Mouse (Mus musculus) heart, postnatal 10 days (tissue): ENCODE results near the gene Ints3. TPM values are rescaled to one million over a fixed set of nuclear protein-coding genes. Genes with fewer than 3 reads are reported as not detected.

ENCODE experiments used
- DNase-seq, 2 experiments: peaks; one replicate each; pipeline ENCODE4 v3.0.0; 2021
- intact Hi-C: fragments of 180-260 bp; cut with DNase I; formaldehyde crosslinking; loops from one replicate; pipeline ENCODE4 v1.15.1; 2025
- total RNA-seq, 2 experiments: library from RNA; stranded (reverse); gene quantifications; 2 replicates each; pipeline ENCODE4 v1.2.3; 2021

Ints3 gene
- 10 to 100 TPM; 24.4 to 28.3 TPM for total RNA-seq

GRCm38 (mm10) chr3:90433381-90434020 lies at the start of gene Ints3:
Gene Ints3, minus strand, starts transcription at chr3:90433622.
- intact Hi-C loops: loop anchor here (1.0 to 5.0 kb wide), 2 partner anchors 13 to 34 kb away; partner anchors contain the start of gene Npr1
- peak; percentile 100 for DNase-seq

DNA sequence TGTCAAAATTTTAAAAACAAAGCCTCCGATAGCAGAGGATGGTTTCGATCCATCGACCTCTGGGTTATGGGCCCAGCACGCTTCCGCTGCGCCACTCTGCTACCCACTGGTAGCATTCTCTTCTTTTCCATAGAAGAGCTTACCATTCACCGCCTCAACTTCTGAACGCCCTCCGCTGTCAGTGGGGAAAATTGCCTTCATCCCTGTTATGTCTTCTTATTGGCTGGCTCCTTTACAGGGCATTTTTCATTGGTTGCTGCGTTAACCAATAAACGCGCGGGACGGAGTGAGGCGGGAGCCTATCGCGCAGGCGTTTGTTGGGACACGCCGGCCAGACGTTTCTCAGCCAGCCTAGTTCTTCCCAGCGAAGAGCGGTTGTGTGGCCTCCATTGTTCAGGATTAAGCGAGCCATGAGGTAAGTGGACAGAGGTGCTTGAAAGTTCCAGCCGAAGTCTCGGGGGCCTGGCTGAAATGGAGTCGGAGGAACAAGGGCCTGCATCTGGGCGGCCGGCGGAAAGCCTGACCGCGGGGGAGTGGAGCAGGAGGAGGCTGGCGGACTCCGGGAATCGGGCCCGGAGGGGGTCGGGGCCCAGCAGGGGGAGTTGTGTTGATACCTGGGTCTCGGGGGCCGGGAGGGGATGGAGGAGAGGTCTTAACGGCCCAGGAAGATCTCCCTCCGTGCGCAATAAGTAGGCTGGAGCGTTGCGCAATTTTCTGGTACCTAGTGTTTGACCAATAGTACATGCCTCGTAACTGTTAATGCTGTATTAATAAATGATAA lies 42.6 kb upstream of the Ints3 start, which contains the start of gene Ilf2:
TSS of gene Ilf2 (plus strand) at position 296 of the 781 bp plus-strand sequence.
- intact Hi-C loops: no loop called here
- DNase-seq: peak; percentile 97 to 98

DNA sequence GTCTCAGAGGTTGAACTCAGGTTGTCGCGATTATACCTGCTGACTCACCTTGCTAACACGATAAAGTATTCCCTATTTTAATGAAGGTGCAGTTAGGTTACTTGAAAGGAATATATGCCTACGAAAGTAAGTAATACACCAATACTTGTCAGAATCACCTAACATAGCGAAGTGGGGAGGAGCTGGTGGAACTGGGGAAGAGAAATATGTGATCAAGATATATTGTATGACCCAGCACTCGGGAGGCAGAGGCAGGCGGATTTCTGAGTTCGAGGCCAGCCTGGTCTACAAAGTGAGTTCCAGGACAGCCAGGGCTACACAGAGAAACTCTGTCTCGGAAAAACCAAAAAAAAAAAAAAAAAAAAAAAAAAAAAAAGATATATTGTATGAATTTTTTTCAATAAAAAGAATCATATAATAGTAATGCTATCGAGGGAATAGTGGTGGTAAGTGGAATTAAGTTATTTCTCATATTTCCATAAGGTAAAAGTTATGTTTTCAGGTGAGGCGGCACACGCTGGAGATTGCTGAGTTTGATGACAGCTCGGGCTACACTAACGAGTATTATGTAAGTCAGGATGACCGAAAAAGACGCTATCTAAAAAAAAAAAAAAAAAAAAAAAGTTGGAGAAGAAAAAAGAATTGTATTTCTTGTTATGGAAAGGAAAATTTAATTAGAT lies 41.9 kb upstream of the Ints3 start:
- DNase-seq: peak in 1 of 2 experiments; percentile 12
- intact Hi-C loops: no loop called here

- DNase-seq: peak; percentile 50 to 65
- intact Hi-C loops: no loop called here
Observed at GRCm38 (mm10) chr3:90472213-90472612, 38.8 kb upstream of the Ints3 start.

GRCm38 (mm10) chr3:90467618-90468300 lies 34.3 kb upstream of the Ints3 start:
- intact Hi-C loops: loop anchor here (5.0 kb wide), 1 partner anchor 35 kb away; the partner anchor contains the start of gene Ints3
- DNase-seq: no peak

- peak; percentile 82 to 85 for DNase-seq
- intact Hi-C loops: loop anchor here (1.0 to 5.0 kb wide), 2 partner anchors 34 to 54 kb away; partner anchors contain the start of gene Ints3
Observed at GRCm38 (mm10) chr3:90466311-90466766, 32.9 kb upstream of the Ints3 start.

DNA sequence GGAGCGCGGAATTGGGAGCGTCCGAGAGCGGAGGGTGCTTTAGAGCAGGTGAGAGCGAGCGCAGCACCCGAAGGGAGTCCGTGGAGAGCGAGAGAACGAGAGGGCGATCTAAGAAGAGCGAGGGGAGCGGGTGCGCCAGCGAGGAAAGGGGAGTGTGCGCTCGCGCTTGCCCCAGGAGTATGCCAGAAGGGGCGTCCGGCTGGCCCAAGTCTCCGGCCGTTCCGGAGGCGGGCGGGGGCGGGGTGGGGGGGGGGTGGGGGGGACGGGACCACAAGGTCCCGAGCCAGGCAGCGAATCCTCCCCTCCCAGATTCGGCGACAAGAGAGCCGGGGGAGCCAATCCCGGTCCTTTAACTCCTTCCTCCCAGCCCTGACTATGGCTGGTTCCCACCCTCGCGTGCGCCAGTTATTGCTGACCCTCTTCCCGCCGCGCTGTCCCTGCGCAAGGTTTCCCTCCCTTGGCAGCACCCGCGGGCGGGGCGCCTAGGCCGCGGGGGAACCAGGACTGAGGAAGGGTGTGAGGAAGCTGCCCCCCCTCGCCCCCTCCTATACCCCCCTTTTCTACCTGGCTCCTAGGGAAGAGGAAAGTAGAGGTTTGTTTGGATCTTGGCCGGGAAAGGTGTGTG lies 32.4 kb upstream of the Ints3 start, which contains the start of gene Npr1:
TSS of gene Npr1 (minus strand) at position 181 of the 625 bp plus-strand sequence.
- DNase-seq: peak; percentile 61 to 64
- intact Hi-C loops: loop anchor here (1.0 to 5.0 kb wide), 3 partner anchors 17 to 53 kb away; partner anchors contain the start of gene Ints3

- DNase-seq: peak; percentile 54 to 64
- intact Hi-C loops: loop anchor here (1.0 to 5.0 kb wide), 2 partner anchors 17 to 33 kb away; partner anchors contain the start of gene Ints3
Observed at GRCm38 (mm10) chr3:90465081-90465685, 31.8 kb upstream of the Ints3 start.

GRCm38 (mm10) chr3:90464552-90465080 lies 31.2 kb upstream of the Ints3 start:
- DNase-seq: peak; percentile 34 to 56
- intact Hi-C loops: loop anchor here (1.0 to 5.0 kb wide), 2 partner anchors 16 to 32 kb away; partner anchors contain the start of gene Ints3

DNA sequence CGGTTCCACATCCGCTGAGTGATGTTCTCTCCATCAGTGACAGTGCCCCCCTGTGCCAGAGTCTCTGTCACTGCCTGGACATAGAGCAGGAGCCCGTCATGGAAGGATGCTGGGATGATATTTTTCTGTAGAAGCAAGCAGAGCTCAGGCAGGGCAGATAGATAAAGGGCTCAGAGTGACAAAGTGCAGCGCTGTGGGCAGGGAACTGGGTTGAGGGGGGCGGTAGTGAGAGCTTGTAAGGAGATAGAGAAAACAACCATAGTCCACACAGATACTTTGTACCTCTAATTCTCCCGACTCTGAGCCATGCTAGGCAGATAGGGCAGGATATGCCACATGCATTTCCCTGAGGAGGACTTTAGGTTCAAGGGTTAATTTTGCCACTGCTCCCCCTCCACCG lies 29.2 kb upstream of the Ints3 start:
- DNase-seq: peak in 1 of 2 experiments; percentile 12
- intact Hi-C loops: no loop called here

DNA sequence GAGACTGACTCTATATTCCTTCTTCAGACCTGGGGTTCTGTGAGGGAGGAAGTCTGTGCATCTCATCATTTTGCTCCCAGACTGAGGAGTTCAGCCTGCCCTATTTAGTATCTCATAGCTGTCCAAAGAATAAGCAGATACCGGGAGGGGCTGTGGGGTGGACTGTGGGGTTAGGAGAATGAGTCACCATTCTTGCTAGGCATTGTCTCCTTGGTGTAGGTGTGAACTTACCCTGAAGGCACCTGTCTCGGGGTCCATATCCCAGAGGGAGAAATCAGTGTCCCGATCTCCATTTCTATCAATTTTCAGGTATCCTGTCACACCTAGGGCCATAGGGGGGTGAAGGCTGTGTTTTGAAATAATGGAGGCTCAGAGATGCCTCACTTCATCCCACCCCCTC lies 28.5 kb upstream of the Ints3 start:
- intact Hi-C loops: no loop called here
- no peak for DNase-seq

- intact Hi-C loops: no loop called here
- no peak for DNase-seq
Observed at GRCm38 (mm10) chr3:90460315-90460714, 26.9 kb upstream of the Ints3 start.

GRCm38 (mm10) chr3:90459727-90460126 lies 26.3 kb upstream of the Ints3 start:
- intact Hi-C loops: no loop called here
- DNase-seq: no peak

DNA sequence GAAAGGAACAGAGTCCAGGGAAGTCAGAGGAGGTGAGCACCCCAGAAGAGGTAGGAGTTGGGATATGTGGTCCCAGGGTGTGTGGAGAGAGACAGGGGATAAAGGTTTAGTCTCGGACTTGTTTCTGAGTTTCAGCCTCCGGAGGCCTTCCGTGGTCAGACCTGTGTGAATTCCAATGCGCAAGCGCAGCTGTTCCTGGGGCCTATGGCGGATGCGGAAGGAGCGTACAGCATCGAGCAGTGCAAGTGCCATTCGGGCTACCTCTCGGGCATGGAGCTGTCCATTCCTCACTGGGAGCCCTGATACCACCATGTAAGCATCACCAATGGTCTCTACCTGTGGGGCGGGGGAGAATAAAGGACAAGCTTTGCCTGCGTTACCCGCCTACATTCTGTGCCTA lies 21.5 kb upstream of the Ints3 start:
- no peak for DNase-seq
- intact Hi-C loops: no loop called here

- DNase-seq: peak in 1 of 2 experiments; percentile 17
- intact Hi-C loops: no loop called here
Observed at GRCm38 (mm10) chr3:90451396-90452095, 18.1 kb upstream of the Ints3 start.

DNA sequence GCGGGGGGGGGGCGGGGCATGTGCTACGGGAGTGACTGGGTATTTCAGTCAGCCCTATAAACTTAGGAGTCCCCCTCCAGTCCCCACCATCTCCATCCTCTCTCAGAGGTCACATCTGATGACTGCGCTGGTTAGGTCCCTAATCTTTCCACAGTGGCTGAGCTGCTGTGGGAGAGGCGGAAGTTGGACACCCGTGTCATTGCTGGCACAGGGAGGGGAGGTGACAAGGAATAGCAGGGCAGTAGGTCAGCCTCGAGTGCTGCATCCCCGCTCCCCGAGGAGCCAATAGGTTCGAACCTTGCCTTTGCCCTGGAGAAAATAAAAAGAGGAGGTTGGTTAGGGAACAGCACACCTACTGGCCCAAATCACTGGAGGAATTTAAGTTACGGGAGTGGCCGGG lies 17.5 kb upstream of the Ints3 start:
- intact Hi-C loops: no loop called here
- no peak for DNase-seq

GRCm38 (mm10) chr3:90448626-90449025 lies 15.2 kb upstream of the Ints3 start:
- DNase-seq: no peak
- intact Hi-C loops: loop anchor here (1.0 kb wide), 1 partner anchor 17 kb away; the partner anchor contains the start of gene Npr1

GRCm38 (mm10) chr3:90447123-90447494 lies 13.7 kb upstream of the Ints3 start:
- intact Hi-C loops: no loop called here
- peak in 1 of 2 experiments; percentile 32 for DNase-seq
